Mouse (Mus musculus): Measurements from ENCODE around the gene Pms2. TPM values are rescaled to one million over a fixed set of nuclear protein-coding genes. Genes with fewer than 3 reads are reported as not detected.

The Pms2 gene
- polyA plus RNA-seq, 1 experiment: not detected

GRCm38 (mm10) chr5:143929291-143929690, 19.5 kb downstream of the Pms2 start:
- H3K27ac ChIP-seq (ENCODE audit: insufficient read depth, low read depth, low read length): no peak overlapping the region
- 95% methylated on average over 4 of the region's 4 CpGs for WGBS
- peaks cover 4% of the 10 kb centered on the region; the same call in 1 of the 2 replicates for H3K4me1 ChIP-seq (ENCODE audit: control insufficient read depth, insufficient read depth, low read length)
- H3K4me3 ChIP-seq (ENCODE audit: insufficient read depth, low read depth, low read length): no peak overlapping the region
- TF ChIP-seq CTCF (IDR thresholded peaks at IDR 0.05; ENCODE audit: insufficient read depth, low read depth, low read length) (no peak), POLR2A (IDR thresholded peaks at IDR 0.05; ENCODE audit: insufficient read depth, low read depth, low read length) (no peak)

GRCm38 (mm10) chr5:143930656-143931055, 20.9 kb downstream of the Pms2 start:
- H3K4me3 ChIP-seq (ENCODE audit: insufficient read depth, low read depth, low read length): no peak overlapping the region
- no peak overlapping the region for H3K27ac ChIP-seq (ENCODE audit: insufficient read depth, low read depth, low read length)
- 94% methylated on average over 12 of the region's 12 CpGs for WGBS
- peaks cover 4% of the 10 kb centered on the region; the same call in 1 of the 2 replicates for H3K4me1 ChIP-seq (ENCODE audit: control insufficient read depth, insufficient read depth, low read length)
- TF ChIP-seq CTCF (IDR thresholded peaks at IDR 0.05; ENCODE audit: insufficient read depth, low read depth, low read length): no peak
- no peak for TF ChIP-seq POLR2A (IDR thresholded peaks at IDR 0.05; ENCODE audit: insufficient read depth, low read depth, low read length)

GRCm38 (mm10) chr5:143931863-143932580, 22.3 kb downstream of the Pms2 start:
- no peak overlapping the region for H3K4me3 ChIP-seq (ENCODE audit: insufficient read depth, low read depth, low read length)
- WGBS: 81% methylated on average over 6 of the region's 6 CpGs
- no peak overlapping the region for H3K27ac ChIP-seq (ENCODE audit: insufficient read depth, low read depth, low read length)
- TF ChIP-seq CTCF (IDR thresholded peaks at IDR 0.05; ENCODE audit: insufficient read depth, low read depth, low read length) (no peak), POLR2A (IDR thresholded peaks at IDR 0.05; ENCODE audit: insufficient read depth, low read depth, low read length) (no peak)
- H3K4me1 ChIP-seq (ENCODE audit: control insufficient read depth, insufficient read depth, low read length): peaks cover 7% of the 10 kb centered on the region

- no peak for TF ChIP-seq CTCF (IDR thresholded peaks at IDR 0.05; ENCODE audit: insufficient read depth, low read depth, low read length)
- no peak for TF ChIP-seq POLR2A (IDR thresholded peaks at IDR 0.05; ENCODE audit: insufficient read depth, low read depth, low read length)
- WGBS: 16% methylated on average over 8 of the region's 8 CpGs
- H3K4me3 ChIP-seq (ENCODE audit: insufficient read depth, low read depth, low read length): peak within 1 kb of the TSS; percentile 15; the same call in 1 of the 2 replicates
- H3K27ac ChIP-seq (ENCODE audit: insufficient read depth, low read depth, low read length): no peak within 1 kb of the TSS
- H3K4me1 ChIP-seq (ENCODE audit: control insufficient read depth, insufficient read depth, low read length): peaks cover 7% of the 10 kb centered on the region
Observed at GRCm38 (mm10) chr5:143932831-143933230, 23.1 kb downstream of the Pms2 start, which contains the start of gene Rsph10b. TSS of gene Rsph10b (plus strand) at chr5:143933035.

GRCm38 (mm10) chr5:143933414-143933813, 23.6 kb downstream of the Pms2 start:
- 70% methylated on average over 11 of the region's 11 CpGs for WGBS
- H3K4me1 ChIP-seq (ENCODE audit: control insufficient read depth, insufficient read depth, low read length): peaks cover 7% of the 10 kb centered on the region
- no peak overlapping the region; the same call in 1 of the 2 replicates for H3K4me3 ChIP-seq (ENCODE audit: insufficient read depth, low read depth, low read length)
- TF ChIP-seq CTCF (IDR thresholded peaks at IDR 0.05; ENCODE audit: insufficient read depth, low read depth, low read length) (no peak), POLR2A (IDR thresholded peaks at IDR 0.05; ENCODE audit: insufficient read depth, low read depth, low read length) (no peak)
- H3K27ac ChIP-seq (ENCODE audit: insufficient read depth, low read depth, low read length): no peak overlapping the region

GRCm38 (mm10) chr5:143933875-143934274, 24.1 kb downstream of the Pms2 start:
- TF ChIP-seq CTCF (IDR thresholded peaks at IDR 0.05; ENCODE audit: insufficient read depth, low read depth, low read length) (no peak), POLR2A (IDR thresholded peaks at IDR 0.05; ENCODE audit: insufficient read depth, low read depth, low read length) (no peak)
- Histone ChIP-seq H3K27ac (ENCODE audit: insufficient read depth, low read depth, low read length) (no peak overlapping the region), H3K4me3 (ENCODE audit: insufficient read depth, low read depth, low read length) (no peak overlapping the region), H3K4me1 (ENCODE audit: control insufficient read depth, insufficient read depth, low read length) (peaks cover 7% of the 10 kb centered on the region)
- WGBS: 90% methylated on average over 1 of the region's 1 CpGs

- 71% methylated on average over 9 of the region's 9 CpGs for WGBS
- no peak for TF ChIP-seq CTCF (IDR thresholded peaks at IDR 0.05; ENCODE audit: insufficient read depth, low read depth, low read length)
- TF ChIP-seq POLR2A (IDR thresholded peaks at IDR 0.05; ENCODE audit: insufficient read depth, low read depth, low read length): no peak
Observed at GRCm38 (mm10) chr5:143936156-143936555, 26.4 kb downstream of the Pms2 start.

GRCm38 (mm10) chr5:143941588-143941987, 31.8 kb downstream of the Pms2 start:
- TF ChIP-seq POLR2A (IDR thresholded peaks at IDR 0.05; ENCODE audit: insufficient read depth, low read depth, low read length) (no peak), CTCF (IDR thresholded peaks at IDR 0.05; ENCODE audit: insufficient read depth, low read depth, low read length) (no peak)
- Histone ChIP-seq H3K4me1 (ENCODE audit: control insufficient read depth, insufficient read depth, low read length) (peaks cover 14% of the 10 kb centered on the region), H3K4me3 (ENCODE audit: insufficient read depth, low read depth, low read length) (no peak overlapping the region), H3K27ac (ENCODE audit: insufficient read depth, low read depth, low read length) (no peak overlapping the region)
- WGBS: 29% methylated on average over 10 of the region's 10 CpGs

More at GRCm38 (mm10) chr5:143936156-143936555, 26.4 kb downstream of the Pms2 start:
- Histone ChIP-seq H3K27ac (ENCODE audit: insufficient read depth, low read depth, low read length) (no peak overlapping the region), H3K4me1 (ENCODE audit: control insufficient read depth, insufficient read depth, low read length) (peaks cover 7% of the 10 kb centered on the region), H3K4me3 (ENCODE audit: insufficient read depth, low read depth, low read length) (no peak overlapping the region)

All from olfactory bulb, adult 2 months (tissue).